Mouse (Mus musculus) midbrain, postnatal 0 days (tissue): Measurements from ENCODE around the gene Rnf144b. TPM values are rescaled to one million over a fixed set of nuclear protein-coding genes. Genes with fewer than 3 reads are reported as not detected.

ENCODE experiments used
- ATAC-seq: fragments of 200-750 bp; cut with Nextera tagmentation; 2 replicates; pipeline ENCODE4 v1.8.0; 2017; ENCODE audit warnings: moderate number of reproducible peaks, mild to moderate bottlenecking, moderate TSS enrichment, moderate library complexity; ENCODE audit not compliant: low FRiP score
- DNase-seq: peaks from one replicate; pipeline ENCODE4 v3.0.0-alpha.2; 2015; ENCODE audit warnings: low spot score
- H3K27ac ChIP-seq: fragments of 300-500 bp; sonication (generic); 2 replicates; pipeline ENCODE4 v1.5.1; 2014; ENCODE audit warnings: low read depth, mild to moderate bottlenecking, low read length, mixed read lengths
- H3K27me3 ChIP-seq: fragments of 300-500 bp; sonication (generic); 2 replicates; pipeline ENCODE4 v1.6.1; 2014; ENCODE audit warnings: low read length, control low read depth, mixed read lengths; ENCODE audit not compliant: insufficient read depth
- H3K36me3 ChIP-seq: fragments of 300-500 bp; sonication (generic); 2 replicates; pipeline ENCODE4 v1.6.1; 2014; ENCODE audit warnings: low read length, control low read depth, mixed read lengths; ENCODE audit not compliant: insufficient read depth
- H3K4me1 ChIP-seq: fragments of 300-500 bp; sonication (generic); 2 replicates; pipeline ENCODE4 v1.6.1; 2014; ENCODE audit warnings: mild to moderate bottlenecking, control low read depth, antibody characterized with exemption, low read length, mixed read lengths; ENCODE audit not compliant: insufficient read depth
- H3K4me2 ChIP-seq: fragments of 300-500 bp; sonication (generic); 2 replicates; pipeline ENCODE4 v1.6.1; 2014; ENCODE audit warnings: low read depth, mild to moderate bottlenecking, low read length, mixed read lengths; ENCODE audit not compliant: poor library complexity, severe bottlenecking
- H3K4me3 ChIP-seq: fragments of 300-500 bp; sonication (generic); 2 replicates; pipeline ENCODE4 v1.5.1; 2014; ENCODE audit warnings: low read depth, mild to moderate bottlenecking, low read length, moderate library complexity
- H3K9ac ChIP-seq: fragments of 300-500 bp; sonication (generic); replicated peaks from 2 replicates; pipeline ENCODE4 v1.6.1; 2014; ENCODE audit warnings: mild to moderate bottlenecking, low read length, moderate library complexity, mixed read lengths; ENCODE audit not compliant: poor library complexity, severe bottlenecking
- H3K9me3 ChIP-seq: fragments of 300-500 bp; sonication (generic); 2 replicates; pipeline ENCODE4 v1.6.1; 2016; ENCODE audit warnings: low read length, control low read depth
- CTCF ChIP-seq: IDR thresholded peaks from 2 replicates; pipeline ENCODE4 v1.5.1; 2016; ENCODE audit warnings: antibody characterized with exemption, mild to moderate bottlenecking
- WGBS: fragments of 180-500 bp; shearing (Covaris S2); extraction: QIAGEN DNeasy Blood & Tissue Kit; methylation state at CpG from one replicate; pipeline ENCODE4 v1.1.7; 2014; 5-methylcytosine and 5-hydroxymethylcytosine counted together
- polyA plus RNA-seq: library from polyadenylated mRNA; unstranded; fragments of >200 nt; fragmentation: Nextera tagmentation; extraction: Ambion mirVana; gene quantifications from 2 replicates; pipeline ENCODE4 v1.2.1, GENCODE M21; 2015
- total RNA-seq: library from RNA; depleted of rRNA; stranded (reverse); fragments of >200 nt; gene quantifications from 2 replicates; pipeline ENCODE4 v1.2.3, GENCODE M21; 2014

The Rnf144b gene
- total and polyA plus RNA-seq, 2 experiments from 2014 or later, result 1.9 to 4.1 TPM

GRCm38 (mm10) chr13:47210496-47210895 is 88.0 kb downstream of the Rnf144b start:
- H3K9me3 ChIP-seq, result no peaks in the 10 kb centered on the region
- 80% methylated on average over 4 of the region's 4 CpGs for WGBS
- no peak overlapping the region for H3K4me3 ChIP-seq
- no peak overlapping the region for H3K4me2 ChIP-seq
- no peaks in the 10 kb centered on the region for H3K27me3 ChIP-seq
- no peak overlapping the region for H3K9ac ChIP-seq
- no peaks in the 10 kb centered on the region for H3K36me3 ChIP-seq
- ATAC-seq, result no peak
- no peak for DNase-seq
- no peak for TF ChIP-seq CTCF
- no peaks in the 10 kb centered on the region for H3K4me1 ChIP-seq
- no peak overlapping the region for H3K27ac ChIP-seq

GRCm38 (mm10) chr13:47210992-47211391 is 88.5 kb downstream of the Rnf144b start:
- no peak for TF ChIP-seq CTCF
- Histone ChIP-seq H3K27ac (no peak overlapping the region), H3K4me2 (no peak overlapping the region), H3K9me3 (no peaks in the 10 kb centered on the region), H3K4me1 (no peaks in the 10 kb centered on the region), H3K9ac (no peak overlapping the region), H3K36me3 (no peaks in the 10 kb centered on the region), H3K4me3 (no peak overlapping the region), H3K27me3 (no peaks in the 10 kb centered on the region)
- WGBS, result 89% methylated on average over 6 of the region's 6 CpGs
- DNase-seq (no peak), ATAC-seq (no peak)

- no peak overlapping the region for H3K9ac ChIP-seq
- DNase-seq (no peak), ATAC-seq (no peak)
- H3K4me3 ChIP-seq, result no peak overlapping the region
- H3K4me1 ChIP-seq, result no peaks in the 10 kb centered on the region
- H3K36me3 ChIP-seq, result no peaks in the 10 kb centered on the region
- TF ChIP-seq CTCF, result no peak
- H3K27ac ChIP-seq, result no peak overlapping the region
- 82% methylated on average over 7 of the region's 7 CpGs for WGBS
- H3K4me2 ChIP-seq, result no peak overlapping the region
- H3K9me3 ChIP-seq, result no peaks in the 10 kb centered on the region
- H3K27me3 ChIP-seq, result no peaks in the 10 kb centered on the region
Measured at GRCm38 (mm10) chr13:47211581-47211980, 89.1 kb downstream of the Rnf144b start.

- TF ChIP-seq CTCF, result no peak
- H3K27ac ChIP-seq, result no peak overlapping the region
- 95% methylated on average over 10 of the region's 10 CpGs for WGBS
- H3K27me3 ChIP-seq, result no peaks in the 10 kb centered on the region
- no peak overlapping the region for H3K4me2 ChIP-seq
- no peaks in the 10 kb centered on the region for H3K9me3 ChIP-seq
- H3K36me3 ChIP-seq, result no peaks in the 10 kb centered on the region
- no peak for ATAC-seq
- no peaks in the 10 kb centered on the region for H3K4me1 ChIP-seq
- H3K9ac ChIP-seq, result no peak overlapping the region
- no peak for DNase-seq
- no peak overlapping the region for H3K4me3 ChIP-seq
Measured at GRCm38 (mm10) chr13:47213817-47214216, 91.4 kb downstream of the Rnf144b start.

GRCm38 (mm10) chr13:47214895-47215294 is 92.4 kb downstream of the Rnf144b start:
- Histone ChIP-seq H3K4me2 (no peak overlapping the region), H3K4me1 (no peaks in the 10 kb centered on the region), H3K9ac (no peak overlapping the region), H3K27me3 (no peaks in the 10 kb centered on the region), H3K27ac (no peak overlapping the region), H3K36me3 (no peaks in the 10 kb centered on the region), H3K4me3 (no peak overlapping the region), H3K9me3 (no peaks in the 10 kb centered on the region)
- no peak for TF ChIP-seq CTCF
- ATAC-seq (no peak), DNase-seq (no peak)
- WGBS, result 83% methylated on average over 5 of the region's 5 CpGs

- no peak overlapping the region for H3K4me3 ChIP-seq
- WGBS, result 88% methylated on average over 20 of the region's 20 CpGs
- no peak for TF ChIP-seq CTCF
- no peak for ATAC-seq
- no peaks in the 10 kb centered on the region for H3K9me3 ChIP-seq
- H3K27me3 ChIP-seq, result no peaks in the 10 kb centered on the region
- H3K9ac ChIP-seq, result no peak overlapping the region
- H3K4me1 ChIP-seq, result no peaks in the 10 kb centered on the region
- no peak overlapping the region for H3K27ac ChIP-seq
- no peak for DNase-seq
- no peaks in the 10 kb centered on the region for H3K36me3 ChIP-seq
- no peak overlapping the region for H3K4me2 ChIP-seq
Measured at GRCm38 (mm10) chr13:47215815-47216585, 93.5 kb downstream of the Rnf144b start.
